Mouse (Mus musculus) stomach, postnatal 0 days (tissue): Measurements from ENCODE around the gene Mboat2. TPM values are rescaled to one million over a fixed set of nuclear protein-coding genes. Genes with fewer than 3 reads are reported as not detected.

Experiments used
- ATAC-seq: fragments of 200-750 bp; cut with Nextera tagmentation; 2 replicates; pipeline ENCODE4 v1.8.0; 2017; ENCODE audit not compliant: low FRiP score, low TSS enrichment
- DNase-seq: peaks from one replicate; pipeline ENCODE4 v3.0.0-alpha.2; 2016; ENCODE audit warnings: low spot score
- H3K27ac ChIP-seq: fragments of 300-500 bp; sonication (generic); replicated peaks from 2 replicates; pipeline ENCODE4 v1.5.1; 2014; ENCODE audit warnings: mild to moderate bottlenecking, control low read depth
- H3K27me3 ChIP-seq: fragments of 300-500 bp; sonication (generic); 2 replicates; pipeline ENCODE4 v1.6.1; 2014; ENCODE audit warnings: low read length; ENCODE audit not compliant: control insufficient read depth, insufficient read depth
- H3K36me3 ChIP-seq: fragments of 300-500 bp; sonication (generic); 2 replicates; pipeline ENCODE4 v1.6.1; 2014; ENCODE audit warnings: low read length, mixed read lengths; ENCODE audit not compliant: control insufficient read depth, insufficient read depth
- H3K4me1 ChIP-seq: fragments of 300-500 bp; sonication (generic); replicated peaks from 2 replicates; pipeline ENCODE4 v1.6.1; 2014; ENCODE audit warnings: antibody characterized with exemption; ENCODE audit not compliant: control insufficient read depth, insufficient read depth
- H3K4me2 ChIP-seq: fragments of 300-500 bp; sonication (generic); replicated peaks from 2 replicates; pipeline ENCODE4 v1.6.1; 2014; ENCODE audit warnings: low read depth, mild to moderate bottlenecking, control low read depth, moderate library complexity
- H3K4me3 ChIP-seq: fragments of 300-500 bp; sonication (generic); 2 replicates; pipeline ENCODE4 v1.5.1; 2014; ENCODE audit warnings: low read depth, low read length, control low read depth
- H3K9ac ChIP-seq: fragments of 300-500 bp; sonication (generic); 2 replicates; pipeline ENCODE4 v1.6.1; 2014; ENCODE audit warnings: mild to moderate bottlenecking, low read length, control low read depth, mixed read lengths
- H3K9me3 ChIP-seq: fragments of 300-500 bp; sonication (generic); 2 replicates; pipeline ENCODE4 v1.6.1; 2016; ENCODE audit warnings: low read length; ENCODE audit not compliant: control insufficient read depth
- CTCF ChIP-seq: IDR thresholded peaks from 2 replicates; pipeline ENCODE4 v1.5.1; 2016; ENCODE audit warnings: antibody characterized with exemption, low read depth, mild to moderate bottlenecking, moderate library complexity
- EP300 ChIP-seq: optimal IDR thresholded peaks from 2 replicates; pipeline ENCODE3; 2016; ENCODE audit warnings: antibody characterized with exemption
- WGBS: fragments of 180-500 bp; shearing (Covaris S2); extraction: QIAGEN DNeasy Blood & Tissue Kit; methylation state at CpG from one replicate; pipeline ENCODE4 v1.1.7; 2014; 5-methylcytosine and 5-hydroxymethylcytosine counted together
- polyA plus RNA-seq: library from polyadenylated mRNA; unstranded; fragments of >200 nt; fragmentation: Nextera tagmentation; extraction: Ambion mirVana; gene quantifications from 2 replicates; pipeline ENCODE4 v1.2.1, GENCODE M21; 2015

Mboat2 gene
- polyA plus RNA-seq, 1 experiment from 2014 or later, result 96.2 TPM

DNA sequence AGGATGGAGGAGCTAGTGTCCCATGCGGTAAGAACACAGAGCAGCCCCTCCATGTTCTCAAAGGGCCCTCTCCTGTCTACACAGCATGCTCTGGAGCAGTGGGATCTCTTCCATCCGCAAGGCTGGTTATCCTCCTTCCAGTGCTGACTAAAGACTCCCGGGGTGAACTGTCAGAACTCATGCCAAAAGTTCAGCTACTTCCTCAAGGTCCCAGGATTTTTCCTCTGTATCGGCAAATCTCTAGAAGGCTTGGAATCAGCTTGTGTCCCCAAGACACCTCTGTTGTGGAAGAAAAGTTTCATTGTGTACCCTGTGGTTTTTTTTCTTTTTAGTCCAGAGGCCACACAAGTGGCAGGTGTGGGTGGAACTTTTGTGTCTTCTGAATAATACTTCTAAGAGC lies 18.8 kb upstream of the Mboat2 start:
- Histone ChIP-seq H3K9ac (no peak overlapping the region), H3K4me1 (no peaks in the 10 kb centered on the region), H3K27ac (no peak overlapping the region), H3K9me3 (0 out of 2 replicates have a peak, but pooled peaks cover 4% of the 10 kb centered on the region), H3K27me3 (no peaks in the 10 kb centered on the region), H3K4me2 (no peak overlapping the region), H3K4me3 (no peak overlapping the region), H3K36me3 (no peaks in the 10 kb centered on the region)
- TF ChIP-seq CTCF, result no peak
- no peak for TF ChIP-seq EP300
- WGBS, result 51% methylated on average over 4 of the region's 4 CpGs
- ATAC-seq, result no peak
- no peak for DNase-seq

DNA sequence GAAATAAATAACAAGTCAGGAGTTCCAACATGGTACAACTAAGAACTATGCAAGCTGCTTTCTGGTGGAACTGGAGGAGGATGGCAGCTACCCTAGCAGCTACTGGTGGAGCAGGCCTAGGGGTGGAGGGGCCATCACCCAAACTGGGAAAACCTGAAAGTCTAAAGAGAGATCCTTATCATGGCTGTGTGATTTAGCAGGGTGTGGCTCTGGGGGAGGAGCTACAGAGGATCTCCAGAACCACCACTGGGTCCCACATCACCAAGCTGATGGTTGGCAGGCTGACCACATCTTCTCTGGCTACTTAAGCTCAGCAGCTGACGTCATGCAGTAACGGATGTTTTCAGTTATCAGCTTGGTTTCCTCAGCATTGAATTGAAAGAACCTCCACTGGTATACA lies 7.8 kb upstream of the Mboat2 start:
- Histone ChIP-seq H3K27me3 (no peaks in the 10 kb centered on the region), H3K9me3 (no peaks in the 10 kb centered on the region), H3K27ac (no peak overlapping the region), H3K36me3 (no peaks in the 10 kb centered on the region), H3K4me1 (no peaks in the 10 kb centered on the region), H3K4me3 (no peak overlapping the region), H3K9ac (no peak overlapping the region), H3K4me2 (no peak overlapping the region)
- WGBS, result 66% methylated on average over 2 of the region's 2 CpGs
- DNase-seq, result no peak
- ATAC-seq, result peak; percentile 47
- TF ChIP-seq EP300 (no peak), CTCF (no peak)

DNA sequence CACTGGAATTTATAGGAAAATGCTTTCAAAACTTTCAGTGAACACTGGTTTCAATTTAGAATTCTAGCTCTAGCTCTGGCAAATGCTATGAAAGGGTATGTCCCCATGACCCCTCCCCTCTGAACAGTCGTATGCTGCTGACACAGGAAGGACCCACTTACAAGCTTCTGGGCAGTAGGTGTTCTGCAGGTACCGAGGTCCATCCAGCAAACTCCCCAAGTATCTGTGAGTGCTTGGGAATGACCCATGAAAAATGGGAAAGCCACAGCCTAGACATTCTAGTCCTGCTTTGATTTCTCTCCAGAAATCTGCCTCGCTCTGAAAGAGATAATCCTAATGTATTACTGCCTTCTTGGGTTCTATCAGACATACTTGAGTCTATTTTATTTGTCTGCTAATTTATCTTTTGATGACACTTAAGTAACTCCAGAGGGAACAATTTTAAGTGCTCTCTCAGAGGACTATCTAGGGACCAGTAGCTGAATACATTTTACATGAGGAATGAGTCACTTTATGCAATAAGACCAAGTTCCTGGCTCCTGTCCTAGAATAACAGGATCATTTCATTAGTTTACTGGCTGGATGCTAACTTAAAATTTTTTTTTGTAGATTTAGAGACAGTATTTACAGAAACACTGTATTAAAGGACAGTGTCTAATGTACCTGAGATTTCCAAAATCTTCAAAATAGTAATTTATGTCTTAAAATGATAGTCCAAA lies 6.9 kb upstream of the Mboat2 start:
- Histone ChIP-seq H3K27me3 (no peaks in the 10 kb centered on the region), H3K9ac (no peak overlapping the region), H3K4me3 (no peak overlapping the region), H3K4me2 (no peak overlapping the region), H3K36me3 (no peaks in the 10 kb centered on the region), H3K4me1 (no peaks in the 10 kb centered on the region), H3K9me3 (no peaks in the 10 kb centered on the region), H3K27ac (no peak overlapping the region)
- ATAC-seq, result no peak
- no peak for TF ChIP-seq EP300
- TF ChIP-seq CTCF, result no peak
- no peak for DNase-seq
- WGBS, result 46% methylated on average over 3 of the region's 3 CpGs

DNA sequence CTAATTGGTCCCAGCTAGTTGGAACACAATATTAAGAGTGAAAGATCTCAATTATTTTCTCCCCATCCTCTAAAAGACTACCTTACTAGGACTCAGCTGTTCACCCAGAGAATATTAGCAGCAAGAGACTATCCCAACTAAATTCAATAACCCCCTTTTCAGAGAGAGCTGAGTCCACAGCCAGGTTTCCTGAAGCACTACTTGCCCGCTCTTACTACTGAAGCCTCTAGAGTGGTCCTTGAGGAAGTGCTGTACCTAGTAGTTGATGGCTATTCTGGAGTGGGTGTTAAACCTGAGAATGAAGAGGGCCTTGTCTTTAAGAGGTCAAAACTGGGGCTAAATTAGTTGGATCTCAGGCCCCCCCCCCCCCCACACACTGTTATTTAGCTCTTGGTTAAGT lies 593 bp upstream of the Mboat2 start:
- Histone ChIP-seq H3K4me1 (0 out of 2 replicates have a peak, but pooled peaks cover 3% of the 10 kb centered on the region), H3K4me3 (no peak overlapping the region), H3K4me2 (peak overlapping the region; percentile 77), H3K27me3 (no peaks in the 10 kb centered on the region), H3K27ac (no peak overlapping the region), H3K36me3 (no peaks in the 10 kb centered on the region), H3K9ac (no peak overlapping the region), H3K9me3 (no peaks in the 10 kb centered on the region)
- no peak for TF ChIP-seq EP300
- no peak for TF ChIP-seq CTCF
- DNase-seq (no peak), ATAC-seq (no peak)
- WGBS, result 87% methylated on average over 1 of the region's 1 CpGs

DNA sequence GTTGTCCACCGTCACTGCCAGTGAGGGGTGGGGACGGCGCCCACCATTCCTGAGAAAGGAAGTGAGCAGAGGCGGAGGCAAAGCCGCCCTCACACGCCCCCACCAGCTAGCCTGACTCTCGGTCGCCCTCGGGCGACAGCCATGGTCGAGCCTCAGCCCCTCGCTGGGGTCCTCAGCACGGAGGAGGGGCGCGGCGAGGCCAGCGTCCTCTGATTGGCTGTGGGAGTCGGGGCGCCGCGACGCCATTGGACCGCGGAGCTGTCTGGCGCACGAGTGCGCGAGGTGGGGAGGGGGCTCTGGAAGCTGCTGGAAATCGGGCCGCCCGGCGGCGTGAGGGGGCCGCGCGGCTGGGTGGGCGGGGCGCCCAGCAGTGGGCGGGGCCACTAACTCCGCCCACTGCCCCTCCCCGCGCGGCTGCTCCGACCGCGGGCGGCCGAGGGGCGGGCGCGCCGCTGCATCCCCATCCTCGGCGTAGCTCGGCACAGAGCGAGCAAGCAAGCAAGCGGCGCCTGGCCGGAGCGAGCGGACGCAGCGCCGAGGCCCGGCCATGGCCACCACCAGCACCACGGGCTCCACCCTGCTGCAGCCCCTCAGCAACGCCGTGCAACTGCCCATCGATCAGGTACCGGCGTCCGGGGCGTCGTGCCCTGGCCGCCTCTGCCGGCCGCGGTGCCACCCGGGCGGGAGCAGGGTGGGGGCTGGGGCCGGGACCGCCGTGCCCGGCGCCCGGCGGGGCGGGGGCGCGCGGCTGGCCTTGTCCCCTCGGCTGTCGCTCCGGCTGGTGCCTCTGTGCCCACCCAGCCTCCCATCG lies 679 bp downstream of the Mboat2 start:
- Histone ChIP-seq H3K9me3 (no peaks in the 10 kb centered on the region), H3K9ac (peak overlapping the region; percentile 88), H3K27me3 (no peaks in the 10 kb centered on the region), H3K27ac (peak overlapping the region; percentile 90), H3K4me3 (peak overlapping the region; percentile 85), H3K4me2 (peak overlapping the region; percentile 77), H3K4me1 (0 out of 2 replicates have a peak, but pooled peaks cover 3% of the 10 kb centered on the region), H3K36me3 (no peaks in the 10 kb centered on the region)
- ATAC-seq, result peak; percentile 97
- TF ChIP-seq CTCF, result peak; percentile 61
- peak; percentile 68 for TF ChIP-seq EP300
- peak; percentile 89 for DNase-seq
- under 1% methylated on average over 31 of the region's 95 CpGs for WGBS

DNA sequence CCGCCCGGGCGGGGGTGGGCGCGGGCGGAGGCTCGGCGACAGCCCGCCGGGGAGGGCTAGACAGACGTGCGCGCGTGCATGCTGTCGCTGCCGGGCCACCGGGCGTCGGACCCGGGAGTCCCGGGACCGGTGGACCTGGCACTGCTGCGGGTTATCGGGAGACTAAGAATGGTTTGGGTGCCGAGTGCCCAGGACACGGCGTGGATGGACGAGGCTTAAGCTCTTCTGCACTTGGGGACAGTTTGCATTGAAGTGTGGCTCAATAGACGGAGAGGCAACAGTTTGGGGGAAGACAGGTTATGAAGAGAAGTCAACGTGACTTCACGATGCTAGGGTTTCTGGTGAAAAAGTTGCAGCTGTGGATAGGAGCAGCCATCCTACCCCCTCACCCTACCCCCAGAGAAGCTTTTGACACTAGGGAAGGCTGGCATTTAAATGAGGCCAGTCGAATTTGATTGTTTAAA lies 1.3 kb downstream of the Mboat2 start:
- 1% methylated on average over 31 of the region's 32 CpGs for WGBS
- H3K27me3 ChIP-seq, result no peaks in the 10 kb centered on the region
- no peak for DNase-seq

More for the DNA sequence above, 1.3 kb downstream of the Mboat2 start:
- no peak for ATAC-seq
- TF ChIP-seq EP300, result no peak
- TF ChIP-seq CTCF, result no peak
- Histone ChIP-seq H3K36me3 (no peaks in the 10 kb centered on the region), H3K27ac (peak overlapping the region; percentile 83), H3K4me1 (0 out of 2 replicates have a peak, but pooled peaks cover 3% of the 10 kb centered on the region), H3K9me3 (no peaks in the 10 kb centered on the region), H3K4me3 (peak overlapping the region; percentile 85), H3K9ac (peak overlapping the region; percentile 88), H3K4me2 (peak overlapping the region; percentile 77)
